Mouse (Mus musculus) CH12.LX (cell line): ENCODE data around the gene Tanc2.

ENCODE experiments used
- USF1 ChIP-seq: IDR thresholded peaks from 2 replicates; pipeline ENCODE4 v1.6.1; 2014; ENCODE audit warnings: low read depth, mild to moderate bottlenecking, inconsistent platforms, low read length, improper control_type of control experiment
- ZC3H11A ChIP-seq: IDR thresholded peaks from 2 replicates; pipeline ENCODE4 v1.6.1; 2012; ENCODE audit warnings: low read depth, mild to moderate bottlenecking, inconsistent platforms, low read length, improper control_type of control experiment

GRCm38 (mm10) chr11:105911149-105911548, 321.4 kb downstream of the Tanc2 start:
- TF ChIP-seq USF1, result no peak
- TF ChIP-seq ZC3H11A, result no peak
